Mouse (Mus musculus) myocyte (in vitro differentiated cells): ENCODE results near the gene Lrrc1. TPM values are rescaled to one million over a fixed set of nuclear protein-coding genes. Genes with fewer than 3 reads are reported as not detected.
A peak's percentile ranks its signal among the peaks of the same experiment; 100 is the strongest.

Experiments
- H3K27me3 ChIP-seq: one replicate; pipeline ENCODE4 v1.6.1; 2011; ENCODE audit not compliant: control insufficient read depth, insufficient read depth, insufficient read length
- H3K36me3 ChIP-seq: one replicate; pipeline ENCODE4 v1.6.1; 2011; ENCODE audit not compliant: control insufficient read depth, insufficient read depth
- H3K4me2 ChIP-seq: one replicate; pipeline ENCODE4 v1.6.1; 2011; ENCODE audit warnings: low read depth, control low read depth
- H3K4me3 ChIP-seq: one replicate; pipeline ENCODE4 v1.5.1; 2011; ENCODE audit warnings: mild to moderate bottlenecking, control low read depth, moderate library complexity
- H3K79me2 ChIP-seq: one replicate; pipeline ENCODE4 v1.6.1; 2011; ENCODE audit not compliant: control insufficient read depth, insufficient read depth
- H3ac ChIP-seq: one replicate; pipeline ENCODE4 v1.6.1; 2011; ENCODE audit not compliant: control insufficient read depth, insufficient read length
- CEBPB ChIP-seq: IDR thresholded peaks from 2 replicates; pipeline ENCODE4 v1.6.1; 2011; ENCODE audit warnings: mild to moderate bottlenecking, moderate library complexity; ENCODE audit not compliant: poor library complexity, insufficient read depth, severe bottlenecking
- E2F4 ChIP-seq: IDR thresholded peaks from one replicate; pipeline ENCODE4 v1.6.1; 2011; ENCODE audit warnings: mild to moderate bottlenecking, control low read depth, moderate library complexity; ENCODE audit not compliant: insufficient read depth
- MAX ChIP-seq: IDR thresholded peaks from one replicate; pipeline ENCODE4 v1.6.1; 2011; ENCODE audit warnings: low read depth, mild to moderate bottlenecking, control low read depth
- MYOD1 ChIP-seq, 3 experiments: IDR thresholded peaks; one replicate each; pipeline ENCODE4 v1.6.1; 2011; ENCODE audit warnings: control low read depth in 2 of 3, low read depth in 2 of 3, mild to moderate bottlenecking in 2 of 3, moderate library complexity in 1 of 3; ENCODE audit not compliant: insufficient read length in 2 of 3, control insufficient read depth in 1 of 3
- MYOG ChIP-seq, 3 experiments: IDR thresholded peaks; one replicate each; pipeline ENCODE4 v1.6.1; 2011; ENCODE audit warnings: control low read depth in 2 of 3, low read depth in 2 of 3, mild to moderate bottlenecking in 2 of 3; ENCODE audit not compliant: insufficient read length in 2 of 3, control insufficient read depth in 1 of 3, insufficient read depth in 1 of 3
- POLR2A ChIP-seq: IDR thresholded peaks from one replicate; pipeline ENCODE4 v1.6.1; 2011; ENCODE audit warnings: low read depth, mild to moderate bottlenecking, control low read depth, moderate library complexity; ENCODE audit not compliant: insufficient read length
- POLR2AphosphoS2 ChIP-seq: IDR thresholded peaks from one replicate; pipeline ENCODE4 v1.6.1; 2011; ENCODE audit warnings: low read depth, control low read depth; ENCODE audit not compliant: insufficient read length
- REST ChIP-seq: IDR thresholded peaks from one replicate; pipeline ENCODE4 v1.6.1; 2011; ENCODE audit warnings: mild to moderate bottlenecking, control low read depth, moderate library complexity; ENCODE audit not compliant: insufficient read depth, insufficient read length
- SRF ChIP-seq: IDR thresholded peaks from one replicate; pipeline ENCODE4 v1.6.1; 2011; ENCODE audit warnings: low read depth; ENCODE audit not compliant: control insufficient read depth, insufficient read length
- TCF12 ChIP-seq: IDR thresholded peaks from one replicate; pipeline ENCODE4 v1.6.1; 2011; ENCODE audit warnings: mild to moderate bottlenecking, control low read depth; ENCODE audit not compliant: poor library complexity, insufficient read depth, severe bottlenecking
- TCF3 ChIP-seq: IDR thresholded peaks from one replicate; pipeline ENCODE4 v1.6.1; 2011; ENCODE audit warnings: low read depth, control low read depth; ENCODE audit not compliant: insufficient read length
- USF1 ChIP-seq: IDR thresholded peaks from one replicate; pipeline ENCODE4 v1.6.1; 2011; ENCODE audit warnings: low read depth, mild to moderate bottlenecking, control low read depth, moderate library complexity
- polyA plus RNA-seq: library from polyadenylated mRNA; unstranded; fragments of >200 nt; fragmentation: generic; extraction: Trizol; gene quantifications from one replicate; pipeline ENCODE4 v1.2.1, GENCODE M21; 2012; ENCODE audit warnings: missing spikeins

The Lrrc1 gene
- polyA plus RNA-seq, 1 experiment: 10.4 TPM

GRCm38 (mm10) chr9:77427292-77428114, 117.2 kb downstream of the Lrrc1 start:
- Histone ChIP-seq H3K79me2 (no peaks in the 10 kb centered on the region), H3ac (no peak overlapping the region), H3K4me3 (no peak overlapping the region), H3K36me3 (no peaks in the 10 kb centered on the region), H3K4me2 (peak overlapping the region; percentile 49), H3K27me3 (no peaks in the 10 kb centered on the region)
- TF ChIP-seq POLR2AphosphoS2 (no peak), MAX (no peak), TCF3 (no peak), POLR2A (no peak), MYOG (IDR thresholded peaks at IDR 0.05; ENCODE audit: control insufficient read depth in 1 of 3, insufficient read depth in 1 of 3, insufficient read length in 2 of 3, low read depth in 2 of 3) (no peak), REST (no peak), SRF (no peak), USF1 (no peak), E2F4 (no peak), TCF12 (no peak), CEBPB (no peak)

GRCm38 (mm10) chr9:77426110-77426509, 118.6 kb downstream of the Lrrc1 start:
- TF ChIP-seq CEBPB: no peak
- TF ChIP-seq TCF12: no peak
- TF ChIP-seq MAX: no peak
- no peak for TF ChIP-seq POLR2A
- TF ChIP-seq REST: no peak
- Histone ChIP-seq H3K4me2 (no peak overlapping the region), H3K36me3 (no peaks in the 10 kb centered on the region), H3K79me2 (no peaks in the 10 kb centered on the region), H3K4me3 (no peak overlapping the region), H3K27me3 (no peaks in the 10 kb centered on the region), H3ac (no peak overlapping the region)

GRCm38 (mm10) chr9:77425553-77425952, 119.1 kb downstream of the Lrrc1 start:
- no peak overlapping the region for H3ac ChIP-seq
- no peak overlapping the region for H3K4me3 ChIP-seq
- no peak overlapping the region for H3K4me2 ChIP-seq
- TF ChIP-seq POLR2AphosphoS2 (no peak), MAX (no peak), SRF (no peak), MYOD1 (IDR thresholded peaks at IDR 0.05; ENCODE audit: control insufficient read depth in 1 of 3, insufficient read length in 2 of 3, low read depth in 2 of 3) (no peak), USF1 (no peak), POLR2A (no peak), TCF3 (no peak), TCF12 (no peak), REST (no peak), CEBPB (no peak), E2F4 (no peak), MYOG (IDR thresholded peaks at IDR 0.05; ENCODE audit: control insufficient read depth in 1 of 3, insufficient read depth in 1 of 3, insufficient read length in 2 of 3, low read depth in 2 of 3) (no peak)
- no peaks in the 10 kb centered on the region for H3K36me3 ChIP-seq
- H3K27me3 ChIP-seq: no peaks in the 10 kb centered on the region
- no peaks in the 10 kb centered on the region for H3K79me2 ChIP-seq

- H3K79me2 ChIP-seq: no peaks in the 10 kb centered on the region
- H3K36me3 ChIP-seq: no peaks in the 10 kb centered on the region
- no peak overlapping the region for H3K4me2 ChIP-seq
- H3ac ChIP-seq: no peak overlapping the region
- TF ChIP-seq CEBPB (no peak), MAX (no peak), SRF (no peak), TCF3 (no peak), POLR2A (no peak)
- no peaks in the 10 kb centered on the region for H3K27me3 ChIP-seq
- no peak overlapping the region for H3K4me3 ChIP-seq
These were observed 124.5 kb downstream of the Lrrc1 start for GRCm38 (mm10) chr9:77420200-77420585.
